Mouse (Mus musculus) naive thymus-derived CD4-positive, alpha-beta T cell, adult 2 months (primary cell): ENCODE results near the gene Olfr659.

ENCODE experiments used
- DNase-seq: peaks from one replicate; pipeline ENCODE4 v3.0.0-alpha.2; 2011; ENCODE audit warnings: low read depth

Gene Olfr659

DNA sequence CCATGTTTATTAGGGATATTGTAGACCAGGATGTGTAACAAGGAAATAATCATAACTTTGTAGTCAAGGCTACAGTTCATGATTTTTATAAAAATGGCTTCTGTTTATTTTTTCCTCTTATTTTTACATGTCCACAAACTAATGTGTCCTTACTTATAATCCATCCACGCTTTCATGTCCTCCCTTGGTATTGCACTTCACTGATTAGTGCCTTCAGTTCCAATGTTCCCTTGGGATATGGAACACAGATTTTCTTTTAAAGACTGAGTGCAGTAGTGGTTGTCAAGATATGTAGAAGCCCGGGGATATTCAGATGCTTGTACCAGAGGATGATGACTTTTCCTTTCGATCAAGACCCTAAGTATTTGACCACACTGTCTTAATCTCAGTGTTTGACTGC, at the start of gene Olfr659:
Gene Olfr659, plus strand, starts transcription at position 301 of the 400 bp plus-strand sequence.
- no peak for DNase-seq

DNA sequence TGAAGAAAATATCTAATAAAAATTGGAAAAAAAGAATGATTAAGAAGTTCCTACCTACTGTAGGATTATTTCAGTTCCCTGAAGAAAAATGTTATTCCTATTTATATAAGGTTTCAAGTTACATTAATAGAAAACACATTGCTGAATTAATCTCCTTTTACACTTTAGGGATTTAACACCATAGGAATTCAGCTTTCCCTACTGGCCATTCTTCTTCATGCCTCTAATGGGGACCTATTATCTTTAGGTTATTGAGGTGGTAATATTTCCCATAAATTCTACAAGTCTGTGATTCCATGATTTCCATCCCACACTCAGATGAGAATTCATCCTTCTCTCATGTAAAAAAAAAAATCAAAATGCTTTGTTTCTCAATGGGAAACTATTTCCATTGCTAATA, 42.1 kb upstream of the Olfr659 start, which contains the start of gene Olfr657:
Gene Olfr657, plus strand, starts transcription at position 301 of the 400 bp plus-strand sequence.
- DNase-seq: no peak

DNA sequence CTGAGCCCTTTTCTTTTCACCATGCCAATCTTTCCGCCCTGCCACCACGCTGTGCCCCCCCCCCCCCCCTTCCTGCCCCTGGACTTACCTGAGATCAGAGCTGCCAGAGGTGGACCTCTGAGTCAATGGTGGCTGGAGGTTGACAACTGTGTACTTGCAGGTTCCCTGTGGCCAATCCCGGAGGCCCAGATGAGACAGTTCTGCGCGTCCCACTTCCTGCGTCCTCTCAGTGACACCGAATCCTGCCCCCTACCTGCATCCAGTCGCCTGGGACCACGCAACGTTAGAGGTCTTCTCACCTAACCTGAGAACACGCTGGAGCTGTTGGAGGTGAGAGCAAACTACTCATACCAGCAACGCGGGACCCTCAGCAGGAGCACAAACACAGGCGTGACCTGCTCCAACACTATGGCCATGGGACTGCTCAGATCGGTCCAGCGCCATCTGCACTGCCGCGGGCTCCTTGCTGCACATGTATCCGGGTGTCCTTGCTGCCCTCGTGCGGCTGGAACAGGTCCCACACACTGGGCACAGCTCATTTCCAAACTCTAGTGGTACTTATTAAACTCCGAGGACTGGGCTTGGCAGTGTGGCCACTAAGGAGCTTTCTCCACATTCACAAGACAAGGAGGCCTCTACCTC, 19.6 kb upstream of the Olfr659 start, which contains the start of gene Olfr658:
Gene Olfr658, minus strand, starts transcription at position 465 of the 642 bp plus-strand sequence.
- DNase-seq: peak; percentile 51

- DNase-seq: no peak
Measured at GRCm38 (mm10) chr7:104686201-104686600, 19.6 kb downstream of the Olfr659 start, which contains the start of gene Olfr661. Gene Olfr661 (plus strand): TSS chr7:104686501.
